Mouse (Mus musculus): Measurements from ENCODE around the gene Mark1. TPM values are rescaled to one million over a fixed set of nuclear protein-coding genes. Genes with fewer than 3 reads are reported as not detected.

Gene Mark1
- polyA plus RNA-seq, 1 experiment, result 5.0 TPM

DNA sequence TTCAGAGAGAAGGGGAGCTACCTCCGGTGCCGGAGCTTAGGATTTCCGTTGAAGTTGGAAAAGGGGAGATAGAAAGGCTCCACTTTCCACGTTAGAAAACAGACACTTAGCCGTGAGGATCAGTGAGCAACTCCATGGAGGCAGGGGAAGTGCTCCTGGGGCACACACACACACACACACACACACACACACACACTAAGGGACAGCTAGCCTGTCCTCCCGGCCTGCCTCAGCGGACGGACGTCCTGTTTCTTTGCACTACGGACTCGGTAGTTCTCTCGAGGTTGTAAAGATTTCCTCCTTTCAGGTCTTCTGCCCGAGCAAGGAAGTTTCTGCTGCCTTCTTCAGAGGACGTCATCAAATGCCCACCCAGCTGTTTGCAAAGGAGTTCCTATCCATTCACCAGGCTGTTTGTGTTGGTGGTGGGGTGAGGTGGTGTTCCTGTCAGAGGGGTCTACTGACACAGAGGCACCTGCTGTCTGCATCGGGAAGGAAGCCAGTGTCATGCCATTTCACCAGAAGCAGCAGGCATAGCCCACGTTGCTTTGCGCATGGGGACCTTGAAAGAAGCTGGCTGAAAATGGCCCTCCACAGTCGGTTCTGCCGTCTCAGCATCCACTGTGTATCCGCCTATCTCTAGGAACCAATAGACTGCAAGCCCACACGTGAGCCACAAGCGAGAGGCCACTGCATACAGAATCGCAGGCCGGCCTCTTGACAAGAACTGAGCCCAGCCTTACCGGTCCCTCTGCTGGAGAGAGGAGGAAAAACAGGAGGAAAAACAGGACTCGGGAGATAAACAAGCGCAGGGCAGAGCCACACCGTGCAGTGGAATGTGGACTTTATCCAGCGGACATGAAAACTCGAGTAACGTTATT, 147.4 kb downstream of the Mark1 start:
- peak; percentile 39 for DNase-seq (ENCODE audit: low spot score)

DNA sequence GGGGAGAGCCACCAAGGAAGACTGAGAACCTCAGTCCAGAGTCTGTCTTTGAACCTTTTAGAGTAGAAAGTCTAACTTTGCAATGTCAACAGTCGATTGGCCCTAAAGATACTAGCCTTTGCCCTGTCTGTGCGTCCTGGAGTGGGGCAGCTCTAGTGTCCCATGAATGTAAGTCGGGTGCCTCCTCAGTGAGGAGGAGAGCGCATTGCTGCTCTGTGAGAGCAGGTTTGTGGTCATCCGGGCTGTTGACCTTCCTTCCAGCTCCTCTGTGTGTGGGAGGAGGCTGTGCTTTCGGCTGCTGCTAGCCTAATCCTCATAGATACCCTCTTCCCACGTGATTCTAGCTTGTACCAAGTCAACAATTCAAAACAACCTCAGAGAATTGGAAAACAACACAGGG, 148.2 kb downstream of the Mark1 start:
- DNase-seq (ENCODE audit: low spot score), result no peak

DNA sequence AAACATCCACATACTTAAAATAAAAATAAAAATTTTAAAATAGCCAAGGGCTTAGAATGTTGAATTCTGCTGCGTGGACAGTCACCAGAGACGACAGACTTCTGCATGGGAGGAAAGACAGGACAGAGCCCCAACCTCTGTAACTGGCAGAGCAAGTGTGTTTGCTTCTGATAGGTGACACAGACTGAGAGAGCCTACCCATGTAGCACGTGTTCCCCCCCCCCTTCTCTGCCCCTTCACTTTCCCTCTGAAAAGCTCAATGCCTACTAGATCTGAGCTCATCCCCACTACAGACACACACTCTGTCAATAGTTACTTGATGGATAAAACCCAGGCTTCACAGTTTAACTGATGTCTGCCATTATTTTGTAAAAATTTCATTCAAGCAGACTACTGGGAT, 152.4 kb downstream of the Mark1 start:
- DNase-seq (ENCODE audit: low spot score), result no peak

Other genes with a start within 250 kb of the Mark1 start
- gene Marc1, start 188.3 kb downstream of the Mark1 start, polyA plus RNA-seq (2012; rRNA removed), result 0.40 and 0.62 TPM in 2 replicates
- gene Marc2, start 153.1 kb downstream of the Mark1 start, polyA plus RNA-seq (2012; rRNA removed), result 102 and 119 TPM in 2 replicates
- gene C130074G19Rik, start 116.4 kb downstream of the Mark1 start, polyA plus RNA-seq (2012; rRNA removed), result 12.2 and 22.0 TPM in 2 replicates
- 24.9 and 26.7 TPM in 2 replicates for gene Rab3gap2, start 204.5 kb upstream of the Mark1 start, polyA plus RNA-seq (2012; rRNA removed)